Mouse (Mus musculus) cerebral cortex, adult 2 months (tissue): ENCODE results near the gene Zmat1.

Experiments used
- WGBS: fragments of 180-500 bp; shearing (Covaris S2); methylation state at CpG from one replicate; pipeline ENCODE4 v1.1.7; 2018; 5-methylcytosine and 5-hydroxymethylcytosine counted together

Gene Zmat1

DNA sequence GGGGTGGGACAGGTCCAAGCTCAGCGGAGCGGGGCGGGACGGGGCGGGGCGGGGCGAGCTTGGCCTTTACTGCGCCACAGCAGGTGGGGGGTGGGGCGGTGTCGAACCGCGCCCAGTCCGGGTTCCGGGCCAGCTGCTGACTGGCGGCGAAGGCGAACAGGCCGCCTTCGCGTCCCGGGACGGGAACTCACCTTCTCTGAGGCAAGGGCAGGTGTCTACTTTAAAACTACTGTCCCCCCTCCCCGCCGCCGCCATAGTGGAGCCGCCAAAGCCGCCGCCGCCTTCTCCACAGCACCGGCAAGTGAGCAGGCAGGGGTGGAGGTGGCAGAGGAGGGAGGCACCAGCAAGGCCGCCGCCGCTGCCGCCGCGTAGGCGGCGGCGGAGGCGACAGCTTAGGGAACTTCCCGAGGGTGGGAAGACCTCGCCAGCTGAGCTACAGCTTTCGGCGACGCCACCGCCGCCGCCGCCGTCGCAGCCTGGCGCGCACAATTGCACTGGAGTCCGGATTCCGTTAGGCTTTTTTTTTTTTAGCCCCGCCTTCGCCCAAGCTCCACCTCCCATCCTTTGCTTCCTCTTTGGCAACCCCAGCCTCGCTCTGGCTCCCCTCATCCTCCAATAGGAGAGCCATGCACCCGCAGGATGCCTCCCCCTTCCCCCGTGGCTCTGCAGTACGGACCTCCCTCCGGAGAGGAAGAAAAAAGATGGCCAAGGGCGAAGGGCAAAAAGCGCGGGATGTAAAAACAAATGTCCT lies at the start of gene Zmat1:
Gene Zmat1, minus strand, starts transcription at position 490 of the 751 bp plus-strand sequence.
- 2% methylated on average over 48 of the region's 65 CpGs for WGBS

DNA sequence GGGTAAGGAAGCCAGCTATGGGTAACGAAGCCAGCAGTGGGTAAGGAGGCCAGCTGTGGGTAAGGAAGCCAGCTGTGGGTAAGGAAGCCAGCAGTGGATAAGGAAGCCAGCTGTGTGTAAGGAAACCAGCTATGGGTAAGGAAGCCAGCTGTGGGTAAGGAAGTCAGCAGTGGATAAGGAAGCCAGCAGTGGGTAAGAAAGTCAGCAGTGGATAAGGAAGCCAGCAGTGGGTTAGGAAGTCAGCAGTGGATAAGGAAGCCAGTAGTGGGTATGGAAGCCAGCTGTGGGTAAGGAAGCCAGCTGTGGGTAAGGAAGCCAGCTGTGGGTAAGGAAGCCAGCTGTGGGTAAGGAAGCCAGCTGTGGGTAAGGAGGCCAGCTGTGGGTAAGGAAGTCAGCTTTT lies 44.9 kb upstream of the Zmat1 start:
- WGBS: 75% methylated on average over 1 of the region's 1 CpGs

DNA sequence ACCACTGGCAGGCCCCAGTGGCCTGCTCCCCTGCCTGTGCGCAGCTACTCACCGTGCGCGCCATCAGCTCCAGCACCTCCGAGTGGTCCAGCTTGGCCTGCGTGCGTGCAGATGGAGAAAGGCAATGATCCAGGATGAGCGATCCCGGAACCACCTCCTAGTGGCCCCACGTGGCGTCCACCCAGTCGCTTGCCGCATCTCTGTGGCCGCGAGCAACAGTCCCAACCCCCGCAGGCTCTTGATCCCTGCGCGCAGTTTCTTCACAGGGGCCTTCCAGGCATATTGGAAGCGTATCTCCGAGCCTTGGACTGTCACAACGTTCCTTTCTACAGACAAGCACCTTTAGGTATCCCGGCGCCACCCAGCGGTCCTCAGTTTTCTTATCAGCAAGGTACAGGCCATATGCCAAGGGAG lies 27.0 kb upstream of the Zmat1 start:
- 4% methylated on average over 24 of the region's 24 CpGs for WGBS

DNA sequence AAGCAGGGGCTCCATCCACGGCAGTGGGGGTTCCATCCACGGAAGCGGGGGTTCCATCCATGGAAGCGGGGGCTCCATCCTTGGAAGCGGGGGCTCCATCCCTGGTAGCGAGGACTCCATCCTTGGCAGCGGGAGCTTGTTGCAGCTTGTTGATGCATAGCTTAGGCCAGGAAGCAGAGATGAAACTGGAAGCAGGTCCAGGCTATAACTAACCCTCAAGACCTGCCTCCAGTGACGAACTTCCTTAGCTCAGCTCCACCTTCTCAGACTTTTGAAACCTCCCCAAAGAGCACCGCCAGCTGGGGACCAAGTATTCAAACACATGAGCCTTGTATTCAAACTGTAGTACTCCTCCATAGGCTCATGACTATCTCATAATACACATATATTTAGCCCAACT lies 16.1 kb upstream of the Zmat1 start:
- WGBS: 88% methylated on average over 9 of the region's 9 CpGs

DNA sequence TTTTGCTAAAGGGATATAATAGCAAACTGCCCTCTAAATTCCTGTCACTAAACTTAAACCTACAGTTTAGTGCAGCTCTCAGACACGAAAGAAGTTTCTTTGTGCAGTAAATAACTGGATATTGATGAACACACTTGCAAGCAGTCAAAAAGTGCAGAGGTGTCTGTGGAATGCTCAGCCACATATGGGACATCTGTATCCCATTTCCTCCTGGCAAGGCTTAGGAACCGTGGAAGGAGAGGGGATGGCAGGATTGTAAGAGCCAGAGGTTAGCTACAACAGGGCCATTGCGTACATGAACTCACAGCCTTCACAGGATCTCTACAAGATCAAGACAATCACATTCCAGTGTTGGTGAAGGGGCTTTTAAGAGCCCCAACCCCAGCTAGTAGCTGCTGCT lies 2.4 kb upstream of the Zmat1 start:
- whole genome bisulfite sequencing: 62% methylated on average over 3 of the region's 3 CpGs

DNA sequence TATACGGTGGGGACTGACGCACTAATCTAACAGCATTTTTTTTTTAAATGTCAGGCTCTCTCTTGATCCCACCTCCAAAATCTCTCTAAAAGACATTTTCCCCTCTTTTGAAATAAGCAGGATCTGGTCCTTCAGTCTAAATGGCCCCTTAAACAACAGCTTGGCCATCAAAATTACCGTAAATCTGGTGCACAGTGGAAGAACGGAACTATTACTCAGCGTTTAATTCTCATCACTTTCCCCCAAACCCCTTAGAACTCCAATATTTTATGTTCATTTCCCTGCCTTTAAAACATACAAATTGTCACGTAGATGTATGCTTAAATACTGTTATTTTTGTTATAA lies 434 bp upstream of the Zmat1 start:
- WGBS: 12% methylated on average over 6 of the region's 6 CpGs

DNA sequence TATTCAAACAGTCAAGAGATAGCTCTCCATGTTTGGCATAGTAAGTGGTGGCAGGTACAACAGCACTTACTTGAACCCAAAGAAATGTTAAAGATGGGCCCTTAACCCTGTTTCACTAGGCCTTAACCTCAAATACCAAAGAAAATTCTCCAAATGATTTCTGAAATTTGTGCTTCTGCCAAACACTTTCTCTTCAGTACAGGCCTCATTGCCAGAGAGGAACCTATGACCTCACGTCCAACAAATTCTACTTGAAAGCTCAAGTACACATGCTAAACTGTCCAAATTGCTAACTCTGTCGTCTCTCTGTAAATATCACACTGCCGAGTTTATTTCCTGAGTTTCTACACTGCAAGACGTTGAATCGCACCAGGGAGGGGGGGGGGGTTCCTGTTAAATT lies 988 bp downstream of the Zmat1 start:
- WGBS: 7% methylated on average over 5 of the region's 5 CpGs

DNA sequence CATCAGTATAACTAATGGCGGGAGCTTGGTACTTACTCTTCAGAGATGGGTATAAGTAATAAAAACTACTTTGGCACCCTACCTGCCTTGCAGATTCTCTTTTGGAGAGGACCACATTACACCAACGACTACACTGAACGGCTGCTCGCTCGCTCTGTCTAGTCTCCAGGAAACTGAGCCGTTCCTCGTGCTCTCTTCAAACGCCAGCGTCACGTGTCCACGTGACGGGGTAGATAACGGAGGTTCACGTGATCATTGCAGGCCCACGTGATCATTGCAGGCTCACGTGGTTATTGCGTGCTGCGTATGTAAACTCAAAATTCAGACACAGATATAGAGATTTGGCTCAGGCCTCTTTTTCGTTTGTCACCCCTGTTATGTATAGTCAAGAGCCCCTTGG lies 44.5 kb downstream of the Zmat1 start, which contains the start of gene Nxf2:
Gene Nxf2, minus strand, starts transcription at position 209 of the 400 bp plus-strand sequence.
- WGBS: 95% methylated on average over 19 of the region's 19 CpGs

DNA sequence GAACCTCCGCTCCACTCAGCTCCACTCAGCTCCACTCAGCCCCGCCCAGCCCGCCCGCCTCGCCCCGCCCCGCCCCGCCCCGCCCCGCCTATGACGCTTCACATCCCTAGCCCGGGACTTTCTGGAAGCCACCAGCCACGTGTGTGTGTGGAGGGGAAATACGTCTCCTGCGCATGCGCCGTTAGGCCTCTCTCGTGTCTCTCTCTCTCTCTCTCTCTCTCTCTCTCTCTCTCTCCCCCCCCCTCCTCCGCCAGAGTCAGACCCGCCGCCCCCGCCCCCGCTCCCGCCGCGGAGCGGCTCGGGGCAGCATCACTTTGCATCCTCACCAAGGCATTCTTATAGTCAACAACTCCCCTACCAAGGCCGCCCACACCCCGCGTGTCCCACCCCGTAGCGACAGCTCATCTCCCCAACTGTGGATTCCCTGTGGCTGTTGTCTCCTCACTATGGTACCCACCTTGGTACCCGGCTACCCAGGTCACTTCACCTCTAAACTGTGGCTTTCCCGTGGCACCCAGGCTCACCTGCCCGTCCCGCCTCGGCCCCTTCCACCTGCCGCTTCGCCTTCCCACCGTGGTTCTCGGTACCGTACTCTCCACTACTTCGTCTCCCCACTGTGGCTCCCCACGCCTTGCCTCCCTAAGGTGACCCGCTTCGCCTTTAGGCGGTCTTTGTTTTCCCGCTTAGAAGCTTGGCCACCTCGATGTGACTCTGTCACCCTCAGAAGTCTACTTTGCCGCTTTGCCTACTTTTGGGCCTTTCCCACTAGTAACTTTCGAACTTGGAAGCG lies 45.5 kb downstream of the Zmat1 start:
- WGBS: 63% methylated on average over 31 of the region's 53 CpGs

DNA sequence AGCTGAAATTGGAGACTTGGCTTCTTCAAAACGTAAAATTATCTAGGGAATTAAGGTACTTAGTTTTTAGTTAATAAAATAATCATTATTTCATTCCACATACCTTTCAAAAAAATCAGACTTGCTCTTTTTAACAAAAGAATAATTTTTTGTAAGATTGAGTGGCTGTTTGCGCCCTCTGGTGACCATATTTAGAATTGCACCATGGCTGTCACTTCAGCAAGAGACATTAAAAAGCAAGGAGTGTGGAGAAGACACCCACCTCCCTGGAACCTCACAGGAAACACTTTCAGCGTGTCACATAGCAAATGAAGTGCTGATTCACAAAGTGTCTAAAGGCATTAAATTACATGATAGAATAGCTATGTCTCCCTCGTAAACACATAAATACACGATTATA lies 78.6 kb downstream of the Zmat1 start:
- 28% methylated on average over 5 of the region's 5 CpGs for WGBS

DNA sequence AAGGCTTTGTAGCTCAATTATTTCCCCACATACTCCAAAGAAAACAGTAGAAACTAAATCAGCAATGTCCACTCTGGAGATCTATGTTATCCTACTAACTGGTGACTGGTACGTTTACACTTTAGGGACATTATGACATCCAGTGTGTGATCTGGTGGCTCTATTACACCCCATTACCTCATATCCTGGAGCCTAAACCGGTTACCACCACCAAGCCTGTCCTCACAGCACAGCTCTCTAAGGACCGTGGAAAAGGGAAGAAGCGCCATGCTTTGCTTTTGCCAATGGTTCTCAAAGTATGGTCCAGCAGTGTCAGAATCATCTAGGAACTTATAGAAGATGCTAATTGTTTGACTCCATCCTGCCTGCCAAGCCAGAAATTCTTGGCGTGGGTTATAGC lies 79.1 kb downstream of the Zmat1 start:
- WGBS: 71% methylated on average over 5 of the region's 5 CpGs

DNA sequence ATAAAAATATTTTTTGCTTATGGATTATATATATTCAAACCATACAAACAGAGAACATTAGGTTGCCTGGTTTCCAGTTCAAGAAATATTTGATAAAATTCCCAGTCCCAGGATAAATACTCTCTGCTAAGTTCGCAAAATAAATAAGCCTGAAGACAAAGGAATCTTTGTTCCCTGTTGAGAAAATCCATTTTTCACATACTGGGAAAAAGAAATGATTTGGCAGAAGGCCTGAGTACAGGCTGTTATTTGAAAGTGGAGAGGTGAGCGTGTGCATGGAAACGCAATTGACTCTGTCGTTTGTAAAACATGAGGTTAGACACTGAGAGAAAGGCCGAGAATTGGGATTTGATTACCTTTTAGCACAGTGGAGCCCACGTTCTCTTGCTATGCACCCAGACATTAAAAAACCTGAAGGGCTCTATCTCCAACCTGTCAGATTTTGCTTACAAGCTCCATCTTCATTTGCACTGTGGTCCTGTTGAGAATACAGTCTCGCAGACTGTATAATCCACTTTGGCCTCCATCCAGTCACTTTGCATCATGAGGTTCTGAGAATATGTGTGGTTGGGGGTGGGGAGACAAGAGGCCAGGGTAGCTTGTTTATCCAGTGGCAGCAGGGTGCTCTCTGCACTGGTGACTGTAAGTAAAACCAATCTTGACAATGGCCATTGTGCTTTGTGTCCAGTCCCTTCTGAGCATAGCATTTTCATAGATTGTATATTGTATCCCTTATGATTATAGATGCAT lies 85.2 kb downstream of the Zmat1 start:
- WGBS: 63% methylated on average over 7 of the region's 7 CpGs
